Mouse (Mus musculus): ENCODE measurements around the gene Olfr221. TPM values are rescaled to one million over a fixed set of nuclear protein-coding genes. Genes with fewer than 3 reads are reported as not detected.

The Olfr221 gene
- polyA plus RNA-seq, 1 experiment from 2014 or later = not detected

DNA sequence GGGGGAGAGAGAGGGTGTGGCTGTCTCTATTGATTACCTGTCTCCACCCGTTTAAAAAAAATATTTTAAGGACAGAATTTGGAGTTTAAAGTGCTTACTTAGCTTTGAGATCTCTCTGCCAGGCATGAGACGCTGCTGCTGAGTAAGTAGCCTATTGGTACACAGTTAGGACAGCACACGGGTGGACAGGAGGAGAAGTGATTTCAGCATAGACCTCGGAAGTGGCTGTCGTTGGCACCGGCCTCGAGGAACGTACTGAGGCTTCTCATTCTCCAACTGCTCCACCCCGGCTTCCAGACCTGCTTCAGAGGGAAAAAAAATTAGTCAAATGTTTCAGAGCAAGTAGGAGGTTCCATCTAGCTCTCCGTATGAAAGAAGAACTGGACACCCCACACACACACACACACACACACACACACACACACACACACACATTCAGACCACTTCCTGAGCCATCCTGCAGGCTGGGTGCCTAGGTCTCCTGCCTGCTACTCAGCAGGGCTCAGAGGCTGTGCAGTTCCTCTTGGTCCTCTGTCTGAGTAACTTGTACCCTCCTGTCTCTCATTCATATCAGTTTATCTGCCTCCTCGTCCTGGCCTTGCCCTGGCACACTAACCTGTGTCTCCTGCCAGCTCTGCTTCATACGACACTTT is 46.9 kb downstream of the Olfr221 start:
- WGBS = 81% methylated on average over 12 of the region's 12 CpGs
- no peaks in the 10 kb centered on the region for H3K27me3 ChIP-seq (ENCODE audit: control insufficient read depth, insufficient read depth, low read length)
- no peaks in the 10 kb centered on the region for H3K9me3 ChIP-seq (replicated peaks; ENCODE audit: control insufficient read depth, low read length)
- DNase-seq (ENCODE audit: low spot score) (no peak), ATAC-seq (replicated peaks; ENCODE audit: insufficient number of reproducible peaks, low FRiP score, low TSS enrichment, low read depth) (no peak)
- H3K4me1 ChIP-seq (ENCODE audit: control insufficient read depth, insufficient read depth, low read length) = no peaks in the 10 kb centered on the region
- no peak overlapping the region for H3K9ac ChIP-seq (replicated peaks; ENCODE audit: low read length)
- H3K27ac ChIP-seq (replicated peaks; ENCODE audit: low read depth, low read length) = no peak overlapping the region
- H3K4me3 ChIP-seq (ENCODE audit: low read depth, low read length) = no peak overlapping the region
- H3K36me3 ChIP-seq (replicated peaks; ENCODE audit: control insufficient read depth, insufficient read depth, low read depth, low read length) = peaks cover 36% of the 10 kb centered on the region
- H3K4me2 ChIP-seq (ENCODE audit: low read depth, low read length) = no peak overlapping the region

DNA sequence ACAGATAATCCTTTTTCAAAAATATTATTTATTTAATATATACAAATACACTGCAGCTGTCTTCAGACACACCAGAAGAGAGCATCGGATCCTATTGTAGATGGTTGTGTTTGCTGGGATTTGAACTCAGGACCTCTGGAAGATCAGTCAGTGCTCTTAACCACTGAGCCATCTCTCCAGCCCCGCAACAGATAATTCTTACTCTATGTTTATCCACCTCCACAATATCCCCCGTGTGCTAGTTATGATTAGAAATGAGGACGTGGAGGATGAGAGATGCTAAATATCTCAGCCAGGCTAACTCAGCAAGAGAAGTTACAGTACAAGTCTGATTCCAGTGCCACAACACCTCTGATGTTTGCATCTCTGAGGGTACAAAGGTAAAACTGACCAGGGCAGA is 47.8 kb downstream of the Olfr221 start:
- no peak for DNase-seq (ENCODE audit: low spot score)
- Histone ChIP-seq H3K9ac (replicated peaks; ENCODE audit: low read length) (no peak overlapping the region), H3K4me1 (ENCODE audit: control insufficient read depth, insufficient read depth, low read length) (no peaks in the 10 kb centered on the region), H3K9me3 (replicated peaks; ENCODE audit: control insufficient read depth, low read length) (no peaks in the 10 kb centered on the region), H3K4me3 (ENCODE audit: low read depth, low read length) (no peak overlapping the region), H3K36me3 (replicated peaks; ENCODE audit: control insufficient read depth, insufficient read depth, low read depth, low read length) (peaks cover 29% of the 10 kb centered on the region), H3K4me2 (ENCODE audit: low read depth, low read length) (no peak overlapping the region), H3K27me3 (ENCODE audit: control insufficient read depth, insufficient read depth, low read length) (no peaks in the 10 kb centered on the region), H3K27ac (replicated peaks; ENCODE audit: low read depth, low read length) (no peak overlapping the region)
- 89% methylated on average over 4 of the region's 4 CpGs for WGBS
- no peak for ATAC-seq (replicated peaks; ENCODE audit: insufficient number of reproducible peaks, low FRiP score, low TSS enrichment, low read depth)

DNA sequence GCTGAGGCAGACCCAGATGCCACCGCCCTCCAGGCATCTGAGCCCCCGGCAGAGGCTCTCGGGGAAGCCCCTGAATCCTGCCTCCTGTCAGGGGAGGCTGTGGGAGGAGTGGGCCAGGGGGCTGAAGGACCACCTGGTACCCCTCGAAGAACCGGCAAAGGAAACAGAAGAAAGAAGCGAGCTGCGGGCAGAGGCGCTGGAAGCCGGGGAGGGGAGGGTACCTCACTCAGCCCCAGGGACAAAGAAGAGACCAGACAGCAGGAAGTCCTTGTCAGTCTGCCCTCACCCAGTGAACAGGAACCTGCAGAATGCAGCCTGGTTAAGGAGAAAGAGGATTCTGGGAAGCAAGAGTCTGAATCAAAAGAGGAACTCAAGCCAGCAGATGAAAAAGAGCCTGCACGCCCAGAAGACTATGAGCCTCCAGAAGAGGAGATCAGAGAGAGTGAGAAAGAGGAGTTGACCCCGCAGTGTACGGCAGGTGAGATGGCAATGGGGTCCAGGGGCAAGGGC is 52.7 kb downstream of the Olfr221 start:
- H3K9ac ChIP-seq (replicated peaks; ENCODE audit: low read length) = no peak overlapping the region
- DNase-seq (ENCODE audit: low spot score) = no peak

DNA sequence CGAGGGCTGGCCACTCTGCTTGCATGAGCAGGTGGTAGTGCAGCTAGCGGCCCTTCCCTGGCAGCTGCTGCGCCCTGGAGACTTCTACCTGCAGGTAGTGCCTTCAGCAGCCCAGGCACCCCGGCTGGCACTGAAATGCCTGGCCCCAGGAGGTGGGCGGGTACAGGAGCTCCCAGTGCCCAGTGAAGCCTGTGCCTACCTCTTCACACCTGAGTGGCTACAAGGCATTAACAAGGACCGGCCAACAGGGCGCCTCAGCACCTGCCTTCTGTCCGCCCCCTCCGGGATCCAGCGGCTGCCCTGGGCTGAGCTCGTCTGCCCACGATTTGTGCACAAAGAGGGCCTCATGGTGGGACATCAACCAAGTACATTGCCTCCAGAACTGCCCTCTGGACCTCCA is 53.5 kb downstream of the Olfr221 start:
- DNase-seq (ENCODE audit: low spot score) (no peak), ATAC-seq (replicated peaks; ENCODE audit: insufficient number of reproducible peaks, low FRiP score, low TSS enrichment, low read depth) (no peak)
- no peak overlapping the region for H3K9ac ChIP-seq (replicated peaks; ENCODE audit: low read length)
- H3K4me2 ChIP-seq (ENCODE audit: low read depth, low read length) = no peak overlapping the region
- H3K27me3 ChIP-seq (ENCODE audit: control insufficient read depth, insufficient read depth, low read length) = no peaks in the 10 kb centered on the region
- H3K4me1 ChIP-seq (ENCODE audit: control insufficient read depth, insufficient read depth, low read length) = peaks cover 2% of the 10 kb centered on the region; the same call in 1 of the 2 replicates
- H3K9me3 ChIP-seq (replicated peaks; ENCODE audit: control insufficient read depth, low read length) = no peaks in the 10 kb centered on the region
- no peak overlapping the region for H3K27ac ChIP-seq (replicated peaks; ENCODE audit: low read depth, low read length)
- 80% methylated on average over 12 of the region's 12 CpGs for WGBS
- H3K36me3 ChIP-seq (replicated peaks; ENCODE audit: control insufficient read depth, insufficient read depth, low read depth, low read length) = peaks cover 13% of the 10 kb centered on the region
- no peak overlapping the region for H3K4me3 ChIP-seq (ENCODE audit: low read depth, low read length)

More for the DNA sequence above, 52.7 kb downstream of the Olfr221 start:
- Histone ChIP-seq H3K36me3 (replicated peaks; ENCODE audit: control insufficient read depth, insufficient read depth, low read depth, low read length) (peaks cover 14% of the 10 kb centered on the region), H3K9me3 (replicated peaks; ENCODE audit: control insufficient read depth, low read length) (no peaks in the 10 kb centered on the region), H3K27ac (replicated peaks; ENCODE audit: low read depth, low read length) (no peak overlapping the region), H3K4me2 (ENCODE audit: low read depth, low read length) (no peak overlapping the region), H3K27me3 (ENCODE audit: control insufficient read depth, insufficient read depth, low read length) (no peaks in the 10 kb centered on the region), H3K4me1 (ENCODE audit: control insufficient read depth, insufficient read depth, low read length) (peaks cover 2% of the 10 kb centered on the region; the same call in 1 of the 2 replicates), H3K4me3 (ENCODE audit: low read depth, low read length) (no peak overlapping the region)
- 59% methylated on average over 12 of the region's 12 CpGs for WGBS
- ATAC-seq (replicated peaks; ENCODE audit: insufficient number of reproducible peaks, low FRiP score, low TSS enrichment, low read depth) = no peak

DNA sequence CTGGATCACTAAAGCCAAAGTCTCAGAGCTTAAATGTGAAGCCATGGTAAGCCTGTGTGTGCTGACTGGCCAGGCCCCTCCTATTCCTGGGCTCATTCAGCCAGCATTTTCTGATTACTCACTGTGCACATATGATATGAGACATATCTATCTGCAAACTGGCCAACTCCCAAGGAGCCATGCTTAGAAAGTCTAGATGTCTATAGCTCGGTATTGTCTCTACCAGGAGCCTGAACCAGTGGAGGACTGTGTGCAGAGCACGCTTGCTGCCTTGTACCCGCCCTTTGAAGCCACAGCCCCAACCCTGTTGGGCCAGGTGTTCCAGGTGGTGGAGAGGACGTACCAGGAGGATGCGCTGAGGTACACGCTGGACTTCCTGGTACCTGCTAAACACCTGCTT is 55.1 kb downstream of the Olfr221 start:
- Histone ChIP-seq H3K4me3 (ENCODE audit: low read depth, low read length) (no peak overlapping the region), H3K9me3 (replicated peaks; ENCODE audit: control insufficient read depth, low read length) (no peaks in the 10 kb centered on the region), H3K4me1 (ENCODE audit: control insufficient read depth, insufficient read depth, low read length) (peaks cover 2% of the 10 kb centered on the region; the same call in 1 of the 2 replicates), H3K36me3 (replicated peaks; ENCODE audit: control insufficient read depth, insufficient read depth, low read depth, low read length) (peaks cover 13% of the 10 kb centered on the region), H3K27me3 (ENCODE audit: control insufficient read depth, insufficient read depth, low read length) (no peaks in the 10 kb centered on the region), H3K4me2 (ENCODE audit: low read depth, low read length) (no peak overlapping the region), H3K9ac (replicated peaks; ENCODE audit: low read length) (no peak overlapping the region), H3K27ac (replicated peaks; ENCODE audit: low read depth, low read length) (no peak overlapping the region)
- WGBS = 94% methylated on average over 6 of the region's 6 CpGs
- DNase-seq (ENCODE audit: low spot score) (no peak), ATAC-seq (replicated peaks; ENCODE audit: insufficient number of reproducible peaks, low FRiP score, low TSS enrichment, low read depth) (no peak)

DNA sequence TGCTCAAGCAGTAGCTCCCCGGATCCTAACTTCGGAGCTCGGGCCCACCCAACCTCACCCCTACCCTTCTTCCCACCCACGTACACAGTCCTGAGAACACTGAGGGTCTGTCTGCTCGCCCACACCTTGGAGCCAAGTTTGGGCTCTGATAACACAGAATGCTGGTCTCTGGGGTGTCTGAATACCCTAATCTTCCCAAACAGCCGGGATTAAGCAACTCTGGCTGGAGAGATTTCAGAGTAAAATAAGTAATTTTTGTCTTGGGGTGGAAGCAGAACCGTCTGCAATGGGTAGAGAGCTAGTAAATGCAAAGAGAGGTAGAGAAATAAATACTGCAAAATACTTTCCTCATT is 56.1 kb downstream of the Olfr221 start:
- 2% methylated on average over 7 of the region's 7 CpGs for WGBS
- ATAC-seq (replicated peaks; ENCODE audit: insufficient number of reproducible peaks, low FRiP score, low TSS enrichment, low read depth) (no peak), DNase-seq (ENCODE audit: low spot score) (no peak)
- H3K4me1 ChIP-seq (ENCODE audit: control insufficient read depth, insufficient read depth, low read length) = peaks cover 2% of the 10 kb centered on the region; the same call in 1 of the 2 replicates
- H3K36me3 ChIP-seq (replicated peaks; ENCODE audit: control insufficient read depth, insufficient read depth, low read depth, low read length) = peaks cover 12% of the 10 kb centered on the region
- no peaks in the 10 kb centered on the region for H3K27me3 ChIP-seq (ENCODE audit: control insufficient read depth, insufficient read depth, low read length)
- H3K9me3 ChIP-seq (replicated peaks; ENCODE audit: control insufficient read depth, low read length) = no peaks in the 10 kb centered on the region
- H3K4me2 ChIP-seq (ENCODE audit: low read depth, low read length) = peak overlapping the region; percentile 93
- H3K4me3 ChIP-seq (ENCODE audit: low read depth, low read length) = peak overlapping the region; percentile 75
- peak overlapping the region; percentile 95 for H3K27ac ChIP-seq (replicated peaks; ENCODE audit: low read depth, low read length)
- H3K9ac ChIP-seq (replicated peaks; ENCODE audit: low read length) = peak overlapping the region; percentile 90

DNA sequence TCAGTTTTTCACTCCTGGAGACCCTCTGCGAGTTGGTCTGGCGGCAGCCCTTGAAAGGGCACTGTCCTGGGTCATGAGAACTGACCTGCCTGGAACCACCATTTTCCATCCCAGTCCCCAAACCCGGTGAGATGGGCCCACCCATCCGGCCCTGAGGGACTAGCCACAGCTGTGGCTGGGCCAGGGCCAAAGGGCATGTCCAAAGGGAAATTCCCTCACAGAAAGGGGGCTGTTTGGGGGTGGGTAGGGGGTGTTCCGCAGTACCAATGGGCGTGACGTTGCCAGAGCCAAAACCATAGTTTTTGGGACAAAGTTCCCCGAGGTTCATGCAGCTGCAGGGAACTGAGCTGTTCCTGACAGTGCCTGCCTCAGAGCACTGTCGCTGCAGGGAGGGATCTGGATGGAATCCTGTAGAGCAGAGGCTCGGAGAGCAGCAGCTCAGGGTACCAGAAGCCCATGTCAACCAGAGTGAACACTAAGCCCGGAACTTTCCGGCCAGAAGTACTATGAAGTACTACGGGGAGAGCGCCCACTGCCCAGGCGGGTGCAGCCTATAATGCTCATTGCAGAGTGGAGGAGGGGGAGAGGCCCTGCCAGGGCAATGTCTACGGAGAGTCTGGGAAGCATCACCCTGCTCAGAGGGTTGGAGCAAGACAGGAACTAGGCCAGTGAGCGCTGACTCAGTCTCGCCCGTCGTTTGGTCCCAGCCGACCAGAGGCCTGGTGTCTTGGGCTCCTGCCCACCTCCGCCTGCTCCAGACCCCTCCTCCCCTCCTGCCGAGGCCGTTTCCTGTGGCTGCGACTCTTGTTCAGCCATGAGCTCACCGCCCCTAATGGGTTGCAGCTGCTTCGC is 56.7 kb downstream of the Olfr221 start:
- Histone ChIP-seq H3K9me3 (replicated peaks; ENCODE audit: control insufficient read depth, low read length) (no peaks in the 10 kb centered on the region), H3K4me1 (ENCODE audit: control insufficient read depth, insufficient read depth, low read length) (peaks cover 2% of the 10 kb centered on the region; the same call in 1 of the 2 replicates), H3K4me2 (ENCODE audit: low read depth, low read length) (peak overlapping the region; percentile 93), H3K4me3 (ENCODE audit: low read depth, low read length) (peak overlapping the region; percentile 75), H3K27me3 (ENCODE audit: control insufficient read depth, insufficient read depth, low read length) (no peaks in the 10 kb centered on the region), H3K27ac (replicated peaks; ENCODE audit: low read depth, low read length) (peak overlapping the region; percentile 95), H3K9ac (replicated peaks; ENCODE audit: low read length) (peak overlapping the region; percentile 90), H3K36me3 (replicated peaks; ENCODE audit: control insufficient read depth, insufficient read depth, low read depth, low read length) (peaks cover 8% of the 10 kb centered on the region)
- DNase-seq (ENCODE audit: low spot score) = peak; percentile 94
- under 1% methylated on average over 26 of the region's 27 CpGs for WGBS
- peak; percentile 70 for ATAC-seq (replicated peaks; ENCODE audit: insufficient number of reproducible peaks, low FRiP score, low TSS enrichment, low read depth)

Data from embryonic facial prominence, embryonic 11.5 days (tissue).